Mouse (Mus musculus): ENCODE data around the gene Cpped1.

- no peak for TF ChIP-seq CTCF (IDR thresholded peaks at IDR 0.05; ENCODE audit: insufficient read depth, low read depth, low read length)
- TF ChIP-seq POLR2A (IDR thresholded peaks at IDR 0.05; ENCODE audit: insufficient read depth, low read depth, low read length): no peak
Observed at GRCm38 (mm10) chr16:11785806-11786205, 123.4 kb downstream of the Cpped1 start.

All from olfactory bulb, adult 2 months (tissue).